Comparison of ENCODE assay signal across 8 mouse cellular contexts in genomic region chr10:67283516-67283915, GRCm38 (mm10). TPM values are rescaled to one million over a fixed set of nuclear protein-coding genes. Genes with fewer than 3 reads are reported as not detected.
DNase-seq lines count a peak whose midpoint lies in the region; ATAC-seq lines count a peak whose summit lies in the region.

No protein-coding gene starts in this region.

- H3K4me2 ChIP-seq in forebrain, embryonic 14.5 days (ENCODE audit: low read length), result peak overlapping the region; percentile 75
- peak overlapping the region; percentile 96; the same call in 1 of the 2 replicates for H3K4me2 ChIP-seq in midbrain, embryonic 14.5 days (ENCODE audit: low read length)

- H3K27me3 ChIP-seq in forebrain, embryonic 14.5 days (replicated peaks; ENCODE audit: control insufficient read depth, insufficient read depth, low read length), result no peaks in the 10 kb centered on the region
- no peaks in the 10 kb centered on the region for H3K27me3 ChIP-seq in limb, embryonic 10.5 days (ENCODE audit: low read depth, poor library complexity, severe bottlenecking)
- H3K27me3 ChIP-seq in midbrain, embryonic 14.5 days (ENCODE audit: control insufficient read depth, insufficient read depth, low read length), result no peaks in the 10 kb centered on the region

- H3K27ac ChIP-seq in forebrain, embryonic 14.5 days (ENCODE audit: low read depth, low read length), result no peak overlapping the region
- H3K27ac ChIP-seq in limb, embryonic 10.5 days, result no peak overlapping the region
- H3K27ac ChIP-seq in midbrain, embryonic 14.5 days (replicated peaks; ENCODE audit: low read depth, low read length), result no peak overlapping the region

- no peaks in the 10 kb centered on the region for H3K9me3 ChIP-seq in forebrain, embryonic 14.5 days (replicated peaks; ENCODE audit: control insufficient read depth, low read length)
- no peaks in the 10 kb centered on the region for H3K9me3 ChIP-seq in limb, embryonic 10.5 days (replicated peaks)
- H3K9me3 ChIP-seq in midbrain, embryonic 14.5 days (ENCODE audit: control insufficient read depth, low read length), result no peaks in the 10 kb centered on the region

- peak overlapping the region; percentile 73 for H3K9ac ChIP-seq in forebrain, embryonic 14.5 days (ENCODE audit: low read length)
- H3K9ac ChIP-seq in midbrain, embryonic 14.5 days (replicated peaks; ENCODE audit: low read length), result 0 out of 2 replicates have a peak overlapping the region, but pooled peaks have one; percentile 88

- 83% methylated on average over 9 of the region's 9 CpGs for WGBS in forebrain, embryonic 14.5 days
- 89% methylated on average over 9 of the region's 9 CpGs for WGBS in limb, embryonic 10.5 days
- 88% methylated on average over 9 of the region's 9 CpGs for WGBS in midbrain, embryonic 14.5 days

- ATAC-seq in forebrain, embryonic 14.5 days, result no peak
- ATAC-seq in midbrain, embryonic 14.5 days (ENCODE audit: low FRiP score, low TSS enrichment), result no peak

- peaks cover 10% of the 10 kb centered on the region; the same call in 1 of the 2 replicates for H3K4me1 ChIP-seq in forebrain, embryonic 14.5 days (ENCODE audit: control insufficient read depth, insufficient read depth, low read length)
- H3K4me1 ChIP-seq in limb, embryonic 10.5 days, result peaks cover 33% of the 10 kb centered on the region
- peaks cover 16% of the 10 kb centered on the region for H3K4me1 ChIP-seq in midbrain, embryonic 14.5 days (ENCODE audit: control insufficient read depth, insufficient read depth, low read length)

- no peak overlapping the region for H3K4me3 ChIP-seq in forebrain, embryonic 14.5 days (ENCODE audit: low read depth, low read length)
- peak overlapping the region; percentile 93 for H3K4me3 ChIP-seq in limb, embryonic 10.5 days
- no peak overlapping the region for H3K4me3 ChIP-seq in midbrain, embryonic 14.5 days (replicated peaks; ENCODE audit: low read depth, low read length)

- DNase-seq in heart, adult 18-20 months, result peak; percentile 35 to 39
- no peak for DNase-seq in heart, postnatal 36 days
- DNase-seq in forebrain, embryonic 14.5 days (ENCODE audit: low spot score), result no peak
- DNase-seq in limb, embryonic 10.5 days (ENCODE audit: low spot score), result no peak
- no peak for DNase-seq in midbrain, embryonic 14.5 days
- DNase-seq in c-Kit-positive CD71-positive TER-119-positive erythroid progenitor cells, embryonic 14.5 days (ENCODE audit: low spot score), result no peak
- no peak for DNase-seq in spleen, postnatal 36 days (ENCODE audit: low spot score in 2 of 2)
- no peak for DNase-seq in left cerebral cortex, postnatal 14 days (ENCODE audit: low spot score in 2 of 2)

- intact Hi-C loops in heart, postnatal 36 days (cut with DNase I), result loop anchor here (5.0 kb wide), 1 partner anchor 281 kb away; no protein-coding TSS in a partner anchor
- intact Hi-C loops in left cerebral cortex, postnatal 14 days (cut with DNase I), result no loop called here

- H3K36me3 ChIP-seq in forebrain, embryonic 14.5 days (ENCODE audit: control insufficient read depth, insufficient read depth, low read length), result no peaks in the 10 kb centered on the region
- H3K36me3 ChIP-seq in limb, embryonic 10.5 days, result no peaks in the 10 kb centered on the region
- H3K36me3 ChIP-seq in midbrain, embryonic 14.5 days (ENCODE audit: control insufficient read depth, insufficient read depth, low read length), result no peaks in the 10 kb centered on the region

RNA-seq across cellular contexts. Expression of gene Nrbf2, which starts 1.6 kb away (rescaled TPM):
- total RNA-seq in heart, adult 18-20 months (2021), result 1 to 10 TPM; 6.8 to 6.9 TPM
- total RNA-seq in heart, postnatal 36 days (2021), result 1 to 10 TPM; 8.4 to 10.0 TPM
- 41.7 and 48.5 TPM in 2 replicates for polyA plus RNA-seq in forebrain, embryonic 14.5 days (2014; fragmentation: Nextera tagmentation; extraction: Ambion mirVana)
- 38.8 and 42.4 TPM in 2 replicates for polyA plus RNA-seq in limb, embryonic 10.5 days (2016; fragmentation: Nextera tagmentation; extraction: Ambion mirVana)
- 41.6 and 45.0 TPM in 2 replicates for polyA plus RNA-seq in midbrain, embryonic 14.5 days (2014; fragmentation: Nextera tagmentation; extraction: Ambion mirVana)
- total RNA-seq in left cerebral cortex, postnatal 14 days (2021), result 10 to 100 TPM; 15.7 to 16.1 TPM

Comparison
In these comparisons a context has a peak if more than half of its experiments do, and no peak if none do; other contexts are left out.
1. DNase-seq: peak in heart, adult 18-20 months (2 of 2); none in heart, postnatal 36 days (0 of 2), forebrain, embryonic 14.5 days (single experiment), limb, embryonic 10.5 days (single experiment), midbrain, embryonic 14.5 days (single experiment), c-Kit-positive CD71-positive TER-119-positive erythroid progenitor cells, embryonic 14.5 days (single experiment), spleen, postnatal 36 days (0 of 2) and left cerebral cortex, postnatal 14 days (0 of 2).